Mouse (Mus musculus) right cerebral cortex, adult 2 months (tissue): ENCODE results near the gene Igsf3.

Experiments used
- DNase-seq, 2 experiments: peaks; one replicate each; pipeline ENCODE4 v3.0.0; 2021 to 2022; ENCODE audit warnings: low spot score in 2 of 2

The Igsf3 gene

GRCm38 (mm10) chr3:101447239-101447638 is 70.4 kb downstream of the Igsf3 start:
- no peak for DNase-seq

- DNase-seq: peak; percentile 65 to 69
These were observed 71.9 kb downstream of the Igsf3 start for GRCm38 (mm10) chr3:101448765-101449164.

- no peak for DNase-seq
These were observed 74.0 kb downstream of the Igsf3 start for GRCm38 (mm10) chr3:101450811-101451428.

GRCm38 (mm10) chr3:101460618-101461017 is 83.7 kb downstream of the Igsf3 start:
- no peak for DNase-seq

- no peak for DNase-seq
These were observed 84.2 kb downstream of the Igsf3 start for GRCm38 (mm10) chr3:101461046-101461445.

GRCm38 (mm10) chr3:101461816-101462215 is 84.9 kb downstream of the Igsf3 start:
- no peak for DNase-seq

- peak; percentile 89 to 92 for DNase-seq
These were observed 85.4 kb downstream of the Igsf3 start for GRCm38 (mm10) chr3:101462294-101462693.

- DNase-seq: no peak
These were observed 86.6 kb downstream of the Igsf3 start for GRCm38 (mm10) chr3:101463491-101463890.

GRCm38 (mm10) chr3:101469675-101470074 is 92.8 kb downstream of the Igsf3 start:
- no peak for DNase-seq

GRCm38 (mm10) chr3:101471881-101472280 is 95.0 kb downstream of the Igsf3 start:
- no peak for DNase-seq

GRCm38 (mm10) chr3:101481951-101482350 is 105.1 kb downstream of the Igsf3 start:
- DNase-seq: no peak

GRCm38 (mm10) chr3:101483256-101483983 is 106.5 kb downstream of the Igsf3 start:
- DNase-seq: no peak

- no peak for DNase-seq
These were observed 109.3 kb downstream of the Igsf3 start for GRCm38 (mm10) chr3:101486054-101486765.

GRCm38 (mm10) chr3:101487436-101487835 is 110.6 kb downstream of the Igsf3 start:
- no peak for DNase-seq

GRCm38 (mm10) chr3:101488204-101488603 is 111.3 kb downstream of the Igsf3 start:
- no peak for DNase-seq

- no peak for DNase-seq
These were observed 113.6 kb downstream of the Igsf3 start for GRCm38 (mm10) chr3:101490515-101490914.

- DNase-seq: no peak
These were observed 116.0 kb downstream of the Igsf3 start for GRCm38 (mm10) chr3:101492908-101493307.

- peak; percentile 95 to 96 for DNase-seq
These were observed 117.1 kb downstream of the Igsf3 start for GRCm38 (mm10) chr3:101493937-101494459.

GRCm38 (mm10) chr3:101497432-101498030 is 120.6 kb downstream of the Igsf3 start:
- no peak for DNase-seq

- DNase-seq: no peak
These were observed 123.0 kb downstream of the Igsf3 start for GRCm38 (mm10) chr3:101499906-101500305.

- no peak for DNase-seq
These were observed 123.6 kb downstream of the Igsf3 start for GRCm38 (mm10) chr3:101500393-101501051.

- no peak for DNase-seq
These were observed 124.7 kb downstream of the Igsf3 start for GRCm38 (mm10) chr3:101501611-101502010.
